Mouse (Mus musculus) macrophage (primary cell): ENCODE results near the gene Bglap. TPM values are rescaled to one million over a fixed set of nuclear protein-coding genes. Genes with fewer than 3 reads are reported as not detected.

Source experiments
- H3K27ac ChIP-seq: fragments of 350-480 bp; formaldehyde crosslinking; 2 replicates; pipeline ENCODE4 v1.9.0; 2021
- H3K36me3 ChIP-seq: fragments of 350-480 bp; formaldehyde crosslinking; 2 replicates; pipeline ENCODE4 v1.9.0; 2021; ENCODE audit errors: inconsistent target
- H3K4me3 ChIP-seq: fragments of 350-480 bp; formaldehyde crosslinking; 2 replicates; pipeline ENCODE4 v1.9.0; 2021; ENCODE audit errors: inconsistent target
- H3K79me2 ChIP-seq: fragments of 350-480 bp; formaldehyde crosslinking; 2 replicates; pipeline ENCODE4 v1.9.0; 2021; ENCODE audit errors: inconsistent target
- WGBS: methylation state at CpG from one replicate; pipeline ENCODE4 v1.1.7; 2026; ENCODE audit warnings: inconsistent platforms; ENCODE audit not compliant: missing documents; 5-methylcytosine and 5-hydroxymethylcytosine counted together
- polyA plus RNA-seq: library from polyadenylated mRNA; stranded (reverse); fragments of 250-400 nt; gene quantifications from 3 replicates; pipeline ENCODE4 v1.2.4, GENCODE M21; 2018; ENCODE audit warnings: inconsistent platforms

Bglap gene
- polyA plus RNA-seq, 1 experiment from 2014 or later = not detected

GRCm38 (mm10) chr3:88350732-88351131 lies 33.5 kb downstream of the Bglap start:
- Histone ChIP-seq H3K27ac (no peak overlapping the region), H3K36me3 (peaks cover 98% of the 10 kb centered on the region), H3K4me3 (no peak overlapping the region), H3K79me2 (no peaks in the 10 kb centered on the region)
- WGBS = 95% methylated on average over 13 of the region's 13 CpGs

- Histone ChIP-seq H3K79me2 (peaks cover 51% of the 10 kb centered on the region), H3K36me3 (peaks cover 24% of the 10 kb centered on the region), H3K4me3 (no peak overlapping the region), H3K27ac (no peak overlapping the region)
- 100% methylated on average over 3 of the region's 3 CpGs for WGBS
Measured at GRCm38 (mm10) chr3:88339006-88339405, 45.3 kb downstream of the Bglap start.

- Histone ChIP-seq H3K4me3 (no peak overlapping the region), H3K36me3 (peaks cover 17% of the 10 kb centered on the region), H3K79me2 (peaks cover 51% of the 10 kb centered on the region), H3K27ac (peak overlapping the region; percentile 78; the same call in 1 of the 2 replicates)
- WGBS = 50% methylated on average over 6 of the region's 7 CpGs
Measured at GRCm38 (mm10) chr3:88338316-88338715, 45.9 kb downstream of the Bglap start.

- 3% methylated on average over 11 of the region's 11 CpGs for WGBS
- Histone ChIP-seq H3K4me3 (peak overlapping the region; percentile 91), H3K79me2 (peaks cover 51% of the 10 kb centered on the region), H3K36me3 (peaks cover 9% of the 10 kb centered on the region), H3K27ac (peak overlapping the region; percentile 78)
Measured at GRCm38 (mm10) chr3:88337367-88338020, 46.8 kb downstream of the Bglap start.

GRCm38 (mm10) chr3:88336058-88337013 lies 47.9 kb downstream of the Bglap start, which contains the start of the genes Tmem79 and Smg5:
TSS of gene Tmem79 (minus strand) at chr3:88336148.
TSS of gene Smg5 (plus strand) at chr3:88336260.
- no peaks in the 10 kb centered on the region for H3K36me3 ChIP-seq
- peak within 1 kb of the TSS; percentile 89 for H3K27ac ChIP-seq
- WGBS = 3% methylated on average over 66 of the region's 66 CpGs
- H3K4me3 ChIP-seq = peak within 1 kb of the TSS; percentile 91
- peaks cover 42% of the 10 kb centered on the region for H3K79me2 ChIP-seq

GRCm38 (mm10) chr3:88335436-88336053 lies 48.7 kb downstream of the Bglap start:
- peak overlapping the region; percentile 91 for H3K4me3 ChIP-seq
- no peaks in the 10 kb centered on the region for H3K36me3 ChIP-seq
- H3K79me2 ChIP-seq = peaks cover 34% of the 10 kb centered on the region
- WGBS = under 1% methylated on average over 27 of the region's 27 CpGs
- H3K27ac ChIP-seq = peak overlapping the region; percentile 89

GRCm38 (mm10) chr3:88334902-88335435 lies 49.3 kb downstream of the Bglap start:
- Histone ChIP-seq H3K4me3 (peak overlapping the region; percentile 91), H3K79me2 (peaks cover 29% of the 10 kb centered on the region), H3K36me3 (no peaks in the 10 kb centered on the region), H3K27ac (peak overlapping the region; percentile 89)
- WGBS = 12% methylated on average over 3 of the region's 3 CpGs

GRCm38 (mm10) chr3:88334029-88334658 lies 50.1 kb downstream of the Bglap start:
- Histone ChIP-seq H3K36me3 (peaks cover 6% of the 10 kb centered on the region), H3K4me3 (no peak overlapping the region), H3K79me2 (peaks cover 20% of the 10 kb centered on the region), H3K27ac (no peak overlapping the region)
- 92% methylated on average over 12 of the region's 12 CpGs for WGBS

Other genes with a start within 250 kb of the Bglap start
- 37.8 to 68.1 TPM (median 46.3 TPM) in 3 replicates for gene Mef2d, start 242.1 kb downstream of the Bglap start, polyA plus RNA-seq
- gene Rhbg, start 129.8 kb downstream of the Bglap start, polyA plus RNA-seq = not detected in 3 replicates
- gene Gm38392, start 97.3 kb downstream of the Bglap start, polyA plus RNA-seq = not detected in 3 replicates
- 2.0 to 2.8 TPM (median 2.1 TPM) in 3 replicates for gene Tsacc, start 87.5 kb downstream of the Bglap start, polyA plus RNA-seq
- 72.7 to 217 TPM (median 87.3 TPM) in 3 replicates for gene Cct3, start 87.3 kb downstream of the Bglap start, polyA plus RNA-seq
- gene Glmp, start 59.4 kb downstream of the Bglap start, polyA plus RNA-seq = 347 to 461 TPM (median 393 TPM) in 3 replicates
- 0.13 to 0.59 TPM (median 0.42 TPM) in 3 replicates for gene Tmem79, start 48.3 kb downstream of the Bglap start, polyA plus RNA-seq
- gene Smg5, start 48.2 kb downstream of the Bglap start, polyA plus RNA-seq = 14.9 to 23.8 TPM (median 23.6 TPM) in 3 replicates
- gene Paqr6, start 19.9 kb downstream of the Bglap start, polyA plus RNA-seq = not detected in 3 replicates
- gene Bglap3, start 11.7 kb downstream of the Bglap start, polyA plus RNA-seq = not detected in 3 replicates
- not detected in 3 replicates for gene Bglap2, start 5.8 kb downstream of the Bglap start, polyA plus RNA-seq
- 20.9 to 38.7 TPM (median 26.5 TPM) in 3 replicates for gene Pmf1, start 25.9 kb upstream of the Bglap start, polyA plus RNA-seq
- 23.0 to 38.3 TPM (median 30.3 TPM) in 3 replicates for gene Slc25a44, start 40.7 kb upstream of the Bglap start, polyA plus RNA-seq
- 7.3 to 33.5 TPM (median 7.7 TPM) in 3 replicates for gene Sema4a, start 76.7 kb upstream of the Bglap start, polyA plus RNA-seq
- gene Lmna, start 125.5 kb upstream of the Bglap start, polyA plus RNA-seq = 96.7 to 217 TPM (median 105 TPM) in 3 replicates
- gene Mex3a, start 147.9 kb upstream of the Bglap start, polyA plus RNA-seq = 0.08 to 0.10 TPM (median 0.10 TPM) in 3 replicates
- gene Rab25, start 163.8 kb upstream of the Bglap start, polyA plus RNA-seq = not detected in 3 replicates
- 164 to 206 TPM (median 186 TPM) in 3 replicates for gene Lamtor2, start 168.6 kb upstream of the Bglap start, polyA plus RNA-seq
- 26.3 to 31.7 TPM (median 26.5 TPM) in 3 replicates for gene Ubqln4, start 169.3 kb upstream of the Bglap start, polyA plus RNA-seq
- gene Ssr2, start 191.4 kb upstream of the Bglap start, polyA plus RNA-seq = 108 to 122 TPM (median 113 TPM) in 3 replicates
- 83.0 to 111 TPM (median 86.2 TPM) in 3 replicates for gene Arhgef2, start 221.5 kb upstream of the Bglap start, polyA plus RNA-seq